Mouse (Mus musculus): ENCODE results near the gene Zscan5b.

GRCm38 (mm10) chr7:6172674-6173244, 49.3 kb upstream of the Zscan5b start:
- TF ChIP-seq CTCF (IDR thresholded peaks at IDR 0.05; ENCODE audit: extremely low read depth, insufficient read depth, insufficient read length, insufficient replicate concordance) (no peak), POLR2A (IDR thresholded peaks at IDR 0.05; ENCODE audit: low read depth, low read length) (no peak)
